Mouse (Mus musculus) cortical plate, adult 2 months (tissue): ENCODE measurements around the gene Nlrp1b.

Experiments
- CTCF ChIP-seq: fragments of 200-500 bp; IDR thresholded peaks from 2 replicates; pipeline ENCODE4 v1.5.1; 2011; ENCODE audit warnings: mild to moderate bottlenecking, control low read depth, low read length; ENCODE audit not compliant: insufficient read depth; ENCODE audit errors: extremely low read depth
- POLR2A ChIP-seq: fragments of 200-500 bp; IDR thresholded peaks from 2 replicates; pipeline ENCODE4 v1.6.1; 2011; ENCODE audit warnings: mild to moderate bottlenecking, low read length, control low read depth; ENCODE audit not compliant: insufficient read depth; ENCODE audit errors: extremely low read depth

DNA sequence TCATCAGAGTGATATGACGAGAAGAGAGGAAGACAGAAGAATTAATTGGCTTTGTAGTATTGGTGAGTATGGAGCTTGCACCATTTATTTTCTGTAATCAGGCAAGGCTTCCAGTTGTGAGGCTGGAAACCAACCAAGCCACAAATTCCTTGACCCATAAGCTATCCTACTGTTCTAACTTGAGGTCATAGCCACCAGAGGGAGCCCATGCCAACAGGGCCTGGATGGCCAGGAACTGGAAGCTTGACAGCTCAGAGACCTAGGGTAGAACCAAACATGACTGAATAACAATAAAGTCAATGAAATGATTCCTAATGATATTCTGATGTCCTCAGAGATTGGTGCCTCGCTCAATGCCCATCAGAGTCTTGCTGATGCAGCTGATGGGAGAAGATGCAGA is 5.9 kb downstream of the Nlrp1b start:
- no peak for TF ChIP-seq CTCF
- no peak for TF ChIP-seq POLR2A
